Mouse (Mus musculus) ovary, adult 18-20 months (tissue): ENCODE data around the gene Lrrd1.
"Not testable (repeated sequence)": the region's sequence is repeated elsewhere in the genome, so short reads cannot be mapped to it uniquely, and the experiment has no call there.

ENCODE experiments used
- DNase-seq: peaks from one replicate; pipeline ENCODE4 v3.0.0; 2022; ENCODE audit warnings: low spot score, mixed read lengths

Gene Lrrd1

DNA sequence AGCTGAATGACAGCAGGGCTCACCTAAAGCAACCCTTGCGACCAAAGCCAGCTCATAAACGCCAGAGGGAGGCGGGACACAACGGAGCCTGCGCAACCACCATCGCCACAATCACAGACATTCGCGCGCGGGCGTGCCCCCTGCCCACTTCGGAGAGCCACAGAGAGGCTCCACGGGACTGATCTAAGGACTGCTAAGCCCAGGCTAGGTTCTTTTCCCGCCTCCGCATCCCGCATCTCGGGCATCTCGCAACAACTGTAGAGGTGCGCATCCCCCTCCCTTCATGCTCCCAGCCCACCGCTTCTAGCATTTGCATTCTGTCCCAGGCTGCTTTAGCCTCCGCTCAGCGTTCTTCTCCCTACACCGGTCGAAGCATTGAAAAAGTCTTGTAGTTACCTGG lies at the start of gene Lrrd1:
TSS of gene Lrrd1 (plus strand) at position 148 of the 400 bp plus-strand sequence.
- no peak for DNase-seq

DNA sequence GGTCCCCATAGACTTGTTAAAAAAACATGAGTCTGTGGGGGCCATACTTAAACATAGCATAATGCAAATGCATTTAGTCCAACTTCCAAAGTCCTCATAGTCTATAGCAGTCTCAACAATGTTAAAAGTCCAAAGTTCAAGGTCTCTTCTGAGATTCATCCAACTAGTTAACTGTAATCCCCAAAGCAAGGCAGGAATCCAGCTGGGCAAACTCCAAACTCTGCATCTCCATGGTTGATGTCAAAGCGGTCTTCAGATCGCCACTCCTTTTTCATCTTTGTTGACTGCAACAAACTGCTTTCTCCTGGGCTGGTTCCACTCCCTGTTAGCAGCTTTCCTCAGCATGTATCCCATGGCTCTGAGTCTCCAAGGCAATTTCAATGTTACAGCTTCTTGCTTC lies 47.9 kb upstream of the Lrrd1 start:
- DNase-seq: not testable (repeated sequence)

DNA sequence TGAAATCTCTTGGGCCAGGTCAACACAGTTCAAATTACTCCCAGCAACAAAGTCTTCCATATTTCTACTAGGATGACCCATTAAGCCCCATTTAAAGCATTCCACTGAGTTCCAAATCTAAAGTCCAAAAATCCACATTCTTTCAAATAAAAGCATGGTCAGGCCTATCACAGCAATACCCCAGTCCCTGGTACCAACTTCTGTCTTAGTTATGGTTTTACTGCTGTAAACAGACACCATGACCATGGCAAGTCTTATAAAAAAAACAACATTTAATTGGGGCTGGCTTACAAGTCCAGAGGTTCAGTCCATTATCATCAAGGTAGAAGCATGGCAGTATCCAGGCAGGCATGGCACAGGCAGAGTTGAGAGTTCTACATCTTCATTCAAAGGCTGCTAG lies 46.3 kb upstream of the Lrrd1 start:
- DNase-seq: not testable (repeated sequence)

DNA sequence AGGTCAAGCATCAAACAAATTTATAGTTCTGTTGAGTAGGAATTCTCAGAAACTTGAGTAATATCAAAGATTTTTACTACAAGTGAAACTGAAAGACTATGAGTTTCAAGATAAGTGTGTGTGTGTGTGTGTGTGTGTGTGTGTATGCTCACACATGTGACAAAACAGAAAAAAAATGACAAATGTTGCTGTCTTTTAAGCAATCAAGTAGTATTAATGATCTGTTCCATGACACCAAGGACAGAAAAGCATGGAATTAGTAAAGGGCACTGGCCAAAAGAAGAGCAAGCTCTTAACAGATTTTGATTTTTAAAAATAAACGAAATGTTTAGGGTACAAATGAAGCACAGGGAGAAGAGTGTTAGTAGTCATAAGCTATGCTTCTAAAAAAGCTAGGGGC lies 44.9 kb upstream of the Lrrd1 start:
- no peak for DNase-seq

DNA sequence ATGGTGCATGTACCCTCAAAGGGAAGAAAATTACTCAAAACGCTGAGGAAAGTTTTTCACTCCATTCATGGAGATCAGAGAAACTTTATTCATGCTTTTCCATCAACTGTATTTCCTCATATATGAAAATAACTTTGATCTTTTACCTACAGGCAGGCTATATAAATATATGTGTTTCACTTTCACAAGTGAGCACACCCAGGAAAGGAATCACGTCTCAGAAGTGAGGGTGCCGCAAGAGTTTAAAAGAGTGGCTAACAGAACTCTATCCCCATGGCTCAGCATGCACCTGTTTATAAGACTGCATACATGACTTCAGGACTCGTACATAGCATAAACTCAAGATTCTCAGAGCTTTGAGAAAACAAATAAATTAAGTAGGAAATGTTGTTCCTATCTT lies 44.1 kb upstream of the Lrrd1 start:
- no peak for DNase-seq

DNA sequence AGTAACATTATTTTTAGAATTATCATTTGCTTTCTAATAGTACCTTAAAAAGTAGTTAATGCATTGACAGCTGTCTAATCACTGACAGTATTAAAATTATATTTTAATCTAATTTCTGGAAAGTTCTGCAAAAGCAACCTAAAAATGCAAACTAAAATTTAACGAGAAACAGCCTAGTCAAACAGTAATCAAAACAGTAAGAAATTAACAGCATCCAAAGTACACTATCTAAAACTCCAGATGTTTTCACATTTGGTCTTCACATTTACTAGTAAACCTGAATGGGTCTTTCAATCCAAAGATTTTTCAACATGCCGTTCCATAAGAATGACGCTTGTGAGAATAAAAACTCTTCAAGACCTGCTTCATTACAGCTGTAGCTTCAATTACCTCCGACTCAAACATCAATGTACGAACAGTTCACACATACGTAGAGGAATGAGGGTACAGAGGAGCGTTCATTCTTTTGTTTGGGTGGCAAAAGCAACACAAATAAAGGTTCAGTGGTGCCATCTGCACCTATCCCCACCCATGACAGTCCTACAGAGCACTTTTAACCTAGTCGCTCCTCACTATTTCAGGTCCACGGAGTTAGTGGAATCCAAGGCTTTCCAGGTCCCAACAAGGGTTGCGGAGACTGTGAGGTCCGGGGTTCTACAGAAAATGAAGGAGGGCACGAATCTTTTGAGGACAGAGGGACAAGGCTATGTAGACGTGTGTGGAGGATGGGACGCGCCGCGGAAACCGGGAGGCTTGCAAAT lies 43.1 kb upstream of the Lrrd1 start:
- no peak for DNase-seq

DNA sequence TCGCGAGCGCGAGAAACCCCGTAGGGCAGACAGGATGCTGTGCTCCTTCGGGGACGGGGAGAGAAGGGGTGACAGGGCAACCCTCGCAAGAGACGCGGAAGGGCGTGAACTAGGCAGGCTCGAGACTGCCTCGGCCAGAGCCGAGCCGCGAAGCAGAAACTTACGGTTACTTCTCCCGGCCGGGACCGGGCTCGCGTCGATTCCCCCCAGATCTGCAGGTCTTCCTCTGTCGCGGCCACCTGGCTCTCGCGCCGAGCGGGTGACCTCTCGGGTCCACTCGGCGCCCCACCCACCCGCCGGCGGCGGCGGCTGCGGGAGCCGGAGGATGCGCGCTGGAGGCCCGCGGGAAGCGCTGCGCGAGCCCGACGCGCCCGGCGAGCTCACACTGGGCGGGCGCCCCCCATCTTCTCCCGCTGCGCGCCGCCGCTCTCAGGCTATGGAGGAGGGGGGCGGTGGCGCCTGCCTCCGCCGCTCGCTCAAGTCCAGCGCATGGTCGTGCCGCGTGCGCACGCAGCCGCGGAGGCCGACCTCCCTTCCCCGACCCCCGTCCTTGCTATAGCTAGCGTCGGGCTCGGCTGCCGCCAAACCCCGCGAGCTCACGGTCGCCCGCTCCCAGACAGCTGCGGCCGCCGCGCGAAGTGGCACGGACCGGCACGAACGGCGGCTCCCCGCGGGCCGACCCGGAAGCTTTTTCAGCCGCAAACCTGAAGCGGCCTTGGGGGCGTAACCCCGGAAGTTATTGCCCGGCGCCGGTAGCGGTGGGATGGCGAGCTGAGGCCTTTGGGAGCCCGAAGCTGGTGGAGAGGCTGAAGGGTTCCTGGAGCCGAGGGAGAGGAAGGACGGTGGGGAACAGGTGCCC lies 42.3 kb upstream of the Lrrd1 start, which contains the start of the genes Ankib1 and Krit1:
TSS of gene Ankib1 (minus strand) at position 493 of the 859 bp plus-strand sequence.
TSS of gene Krit1 (plus strand) at position 752 of the 859 bp plus-strand sequence.
- DNase-seq: peak; percentile 77

DNA sequence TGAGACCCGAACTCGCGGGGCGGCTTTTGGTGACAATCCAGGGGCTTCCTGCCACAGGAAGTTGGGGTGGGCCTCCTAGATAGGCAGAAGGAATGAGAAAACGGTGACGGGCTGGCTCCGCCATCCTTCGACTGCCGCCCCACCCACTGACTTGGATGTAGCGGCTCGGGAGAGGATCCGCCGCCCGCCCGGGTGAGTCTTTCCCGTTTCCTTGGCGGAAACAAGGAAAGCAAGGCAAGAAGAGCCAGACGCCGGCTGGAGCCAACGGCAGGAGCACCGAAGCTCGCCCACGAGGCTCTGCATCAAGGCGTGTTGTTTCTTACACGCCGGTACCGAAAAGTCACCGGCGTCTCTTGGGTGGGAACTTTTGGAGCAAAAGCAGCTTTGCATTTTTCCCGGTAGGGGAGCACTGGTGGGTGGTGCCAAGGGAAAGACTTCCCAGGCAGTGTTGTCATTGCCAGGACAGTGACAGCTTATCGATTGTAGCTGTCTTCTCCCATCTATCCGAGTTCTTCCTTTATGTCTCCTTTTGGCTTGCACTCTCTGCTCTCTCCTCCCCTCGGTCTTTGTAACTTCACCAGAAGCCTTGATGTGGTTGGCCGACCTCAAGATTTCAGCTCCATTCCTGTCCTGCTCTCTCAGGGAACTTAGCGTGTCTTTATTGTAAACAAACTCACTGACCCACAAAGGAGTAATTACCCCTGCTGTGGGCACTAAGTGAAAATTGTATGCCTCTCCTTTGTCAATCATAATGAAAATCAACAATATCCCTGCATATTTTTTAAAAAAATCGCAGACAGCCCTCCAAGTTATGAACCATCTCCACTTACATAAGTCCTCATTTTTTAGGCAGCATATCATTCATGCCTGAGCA lies 41.4 kb upstream of the Lrrd1 start:
- no peak for DNase-seq

DNA sequence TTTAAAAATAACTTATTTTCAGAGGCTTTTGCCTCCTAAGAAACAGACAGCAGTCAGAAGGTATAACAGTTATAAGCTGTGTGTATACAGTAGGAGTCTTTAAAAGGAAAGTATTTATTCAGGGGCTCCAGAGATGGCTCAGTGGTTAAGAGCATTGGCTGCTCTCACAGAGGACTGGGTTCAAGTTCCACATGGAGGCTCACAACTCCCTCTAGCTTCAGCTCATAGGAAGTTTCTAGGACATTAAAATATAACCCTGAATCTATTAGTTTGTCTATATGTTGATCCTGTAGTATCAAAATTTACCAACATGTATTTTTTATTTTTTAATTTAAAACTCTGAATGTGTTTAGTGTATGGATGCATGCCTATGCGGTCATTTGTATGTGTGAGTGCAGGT lies 36.5 kb upstream of the Lrrd1 start:
- no peak for DNase-seq

DNA sequence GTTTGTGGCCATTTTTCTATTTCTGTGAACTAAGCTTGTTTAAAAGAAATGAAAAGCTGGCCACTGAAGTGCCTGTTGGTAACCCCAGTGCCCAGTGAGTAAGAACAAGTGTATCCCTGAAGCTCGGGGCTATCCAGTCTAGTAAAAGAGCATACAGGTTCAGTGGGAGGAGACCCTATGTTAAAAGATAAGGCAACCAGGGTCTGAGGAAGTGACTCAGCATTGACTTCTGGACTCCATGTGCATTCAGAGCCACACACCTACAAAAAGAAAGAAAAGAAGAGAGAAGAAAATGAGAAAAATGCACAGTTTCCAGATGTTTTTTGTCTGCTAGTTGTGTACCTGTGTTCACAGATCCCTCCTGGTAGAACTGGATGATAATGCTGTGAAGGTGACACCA lies 10.9 kb upstream of the Lrrd1 start:
- no peak for DNase-seq

DNA sequence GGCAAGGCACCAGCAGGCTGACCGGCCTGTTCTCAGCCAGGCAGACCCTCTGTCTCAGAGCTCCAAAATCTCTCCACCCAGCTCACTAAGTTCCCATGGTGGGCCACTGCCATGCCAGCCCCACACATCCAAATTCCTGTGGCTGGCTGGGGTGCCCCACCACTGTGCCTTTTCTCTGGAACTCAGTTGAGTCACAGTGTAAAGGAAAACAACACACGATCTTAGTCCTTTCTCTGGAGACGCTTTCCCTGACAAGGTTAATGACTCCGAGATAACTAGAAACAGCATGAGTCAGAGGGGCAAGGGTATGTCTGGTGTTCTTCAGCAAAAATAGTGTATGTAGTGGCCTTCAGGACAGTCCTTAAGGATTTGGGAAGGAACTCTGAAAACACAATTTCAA lies 25.2 kb downstream of the Lrrd1 start:
- peak; percentile 12 for DNase-seq

DNA sequence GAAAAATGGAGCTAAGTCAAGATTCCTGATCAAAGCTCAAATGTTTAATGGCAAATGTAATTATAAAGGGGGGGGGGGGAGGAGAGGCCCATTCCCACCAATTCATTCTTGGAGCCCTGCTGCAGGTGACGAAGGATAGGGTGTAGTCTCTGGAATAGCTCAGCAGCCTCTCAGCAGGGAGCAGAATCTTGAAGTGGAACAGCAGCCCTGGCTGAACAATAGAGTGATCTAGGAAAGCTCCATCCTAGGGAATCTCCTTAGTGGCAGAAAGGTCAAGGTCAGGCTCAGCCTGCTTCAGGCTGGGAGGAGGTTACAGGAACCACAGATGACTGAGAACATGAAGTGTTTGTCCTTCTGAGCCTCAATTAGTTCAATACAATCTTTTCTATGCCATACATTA lies 27.4 kb downstream of the Lrrd1 start:
- no peak for DNase-seq

DNA sequence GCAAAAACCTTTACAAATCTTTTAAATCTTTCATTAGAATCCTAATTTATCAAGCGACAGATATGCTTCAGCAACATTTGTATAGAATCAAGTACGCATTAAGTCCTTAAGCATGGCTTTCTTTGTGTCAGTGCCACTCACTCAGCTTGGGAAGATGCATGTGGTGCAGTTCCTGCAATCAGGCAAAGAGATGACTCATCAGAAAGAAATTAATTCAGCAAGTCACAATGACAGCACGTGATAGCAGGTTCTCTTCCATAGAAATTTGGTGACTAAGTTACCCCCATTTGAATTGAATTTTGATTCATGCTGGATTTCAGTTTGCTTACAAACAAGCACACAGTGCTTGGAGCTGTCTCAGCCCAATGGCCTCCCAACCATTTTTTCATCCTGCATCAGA lies 28.5 kb downstream of the Lrrd1 start:
- DNase-seq: no peak

DNA sequence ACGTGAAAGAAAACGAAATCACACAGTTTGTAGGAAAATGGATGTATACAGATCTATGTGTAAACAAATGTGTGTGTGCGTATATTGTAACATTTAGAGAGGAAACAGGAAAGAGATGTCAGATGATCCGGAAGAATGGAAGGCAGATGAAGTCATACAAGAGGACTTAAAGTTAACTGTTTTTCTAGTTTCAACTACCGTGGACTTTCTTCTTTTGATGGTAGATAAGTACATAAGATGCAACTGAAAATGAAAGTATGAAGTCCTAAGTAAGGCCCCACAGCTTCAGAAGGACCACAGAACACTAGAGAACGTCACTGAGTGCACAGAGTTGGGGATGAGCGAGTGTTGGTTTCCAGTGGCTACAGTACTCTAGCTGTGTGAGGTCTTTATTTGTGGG lies 41.9 kb downstream of the Lrrd1 start:
- DNase-seq: not testable (repeated sequence)

DNA sequence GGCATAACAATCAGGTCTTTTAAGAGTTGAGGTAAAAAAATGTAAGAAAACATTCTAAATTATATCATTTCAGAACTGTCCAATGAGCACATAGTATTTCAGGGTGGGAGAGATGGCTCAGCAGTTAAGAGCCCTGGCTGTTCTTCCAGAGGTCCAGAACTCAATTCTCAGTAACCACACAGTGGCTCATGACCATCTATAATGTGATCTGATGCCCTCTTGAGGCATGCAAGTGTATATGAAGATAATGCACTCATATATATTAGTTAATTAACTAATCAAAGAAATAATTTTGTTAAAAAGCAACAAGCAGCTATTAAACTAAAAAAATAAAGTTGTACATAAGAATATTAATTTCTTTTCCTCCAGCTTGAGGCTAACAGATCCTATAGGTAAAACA lies 44.2 kb downstream of the Lrrd1 start:
- no peak for DNase-seq

DNA sequence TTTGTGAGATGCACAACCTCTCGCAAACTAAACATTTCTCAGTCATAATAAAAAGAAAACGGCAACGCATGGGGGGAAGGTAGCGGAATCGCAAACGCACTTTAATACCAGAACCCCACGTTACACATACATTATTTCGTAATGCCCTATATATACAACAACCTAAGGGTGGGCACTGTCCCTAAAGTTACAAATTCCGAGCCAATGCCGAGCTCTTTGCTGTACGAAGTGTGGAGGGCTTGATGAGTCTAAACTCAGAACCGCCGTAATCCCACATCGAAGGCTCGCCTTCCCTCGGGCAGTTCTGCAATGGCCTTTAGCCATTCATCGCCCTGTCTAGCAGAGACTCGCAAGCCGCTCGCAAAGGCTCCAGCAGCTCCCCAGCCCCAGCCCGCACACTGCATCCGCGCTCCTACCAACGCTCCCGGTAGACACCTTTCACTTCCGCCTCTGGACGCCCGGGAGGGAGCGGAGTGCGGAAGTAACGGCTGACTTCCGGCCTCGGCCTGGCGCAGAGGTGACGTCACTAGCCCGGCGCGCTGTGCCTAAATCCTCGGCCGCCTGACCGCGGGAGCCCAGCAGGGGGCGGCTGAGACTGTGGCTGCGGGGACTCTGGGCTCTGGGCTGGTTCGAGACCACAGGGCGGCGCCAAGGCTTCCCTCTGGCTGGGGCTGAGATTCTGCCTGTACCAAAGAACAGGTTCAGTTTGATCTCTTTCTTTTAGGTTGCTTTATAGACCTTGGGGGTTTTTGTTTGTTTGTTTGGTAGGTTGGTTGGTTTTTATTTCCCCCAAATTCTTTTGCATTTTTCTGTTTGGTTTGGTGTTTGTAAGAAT lies 48.7 kb downstream of the Lrrd1 start, which contains the start of gene Mterf1a:
TSS of gene Mterf1a (minus strand) at position 475 of the 835 bp plus-strand sequence.
- DNase-seq: not testable (repeated sequence)

DNA sequence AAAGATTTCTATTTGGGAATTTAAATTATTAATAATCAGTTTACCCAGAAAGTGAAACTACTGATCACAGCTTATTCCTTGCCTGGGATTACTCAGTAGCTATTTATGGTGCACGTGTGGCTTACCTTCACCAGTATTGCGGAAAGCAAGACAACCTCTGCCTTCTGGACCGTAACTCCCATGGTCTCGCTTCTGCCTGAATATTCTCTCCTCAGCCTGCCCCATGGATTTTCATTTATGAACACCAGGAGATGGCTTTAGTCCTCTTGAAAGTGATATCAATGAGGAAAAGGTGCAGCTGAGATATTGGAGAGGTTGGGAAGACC lies 49.3 kb downstream of the Lrrd1 start:
- DNase-seq: not testable (repeated sequence)

DNA sequence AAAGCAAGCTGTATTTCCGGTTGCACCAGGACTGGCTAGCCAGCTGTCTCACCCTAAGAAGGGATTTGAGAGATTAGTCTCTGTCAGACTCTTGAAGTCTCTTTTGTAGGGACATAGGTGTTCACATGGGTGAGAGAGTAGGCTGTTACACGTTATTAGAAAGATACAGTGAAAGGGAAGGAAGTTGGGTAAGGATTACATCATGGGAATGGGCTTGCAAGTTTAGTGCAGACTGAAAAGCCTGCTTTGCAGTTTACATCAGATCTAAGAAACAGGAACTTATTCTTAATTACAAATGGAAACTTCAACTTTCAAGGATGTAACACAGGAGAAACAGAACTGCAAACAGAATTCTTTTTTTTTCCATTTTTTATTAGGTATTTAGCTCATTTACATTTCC lies 60.5 kb downstream of the Lrrd1 start:
- no peak for DNase-seq
